ENCODE assay signal across 11 mouse cellular contexts in genomic region chr15:99198761-99199160, GRCm38 (mm10). TPM values are rescaled to one million over a fixed set of nuclear protein-coding genes. Genes with fewer than 3 reads are reported as not detected.
A peak's percentile ranks its signal among the peaks of the same experiment; 100 is the strongest.
DNase-seq lines count a peak whose midpoint lies in the region; ATAC-seq and TF ChIP-seq lines count a peak whose summit lies in the region.
"Had no signal": no experiment of that assay in that cellular context is flagged by ENCODE, and none has a peak within 500 bp of the region (broad histone marks: within the 10 kb centered on the region; RNA-seq: fewer than 3 reads in every experiment).

No protein-coding gene starts in this region.

- in situ Hi-C loops in CH12.LX (cut with MboI; ENCODE audit: low pct_ligation_motif_present, low pct_unique_long_range_greater_than_20kb, low sequenced_read_pairs) = no loop called here

- no peak overlapping the region for H3K4me3 ChIP-seq in forebrain, postnatal 0 days (ENCODE audit: low read depth, low read length)
- H3K4me3 ChIP-seq in forebrain, embryonic 10.5 days = no peak overlapping the region
- H3K4me3 ChIP-seq in limb, embryonic 14.5 days (replicated peaks; ENCODE audit: low read length) = no peak overlapping the region
- no peak overlapping the region for H3K4me3 ChIP-seq in limb, embryonic 10.5 days
- no peak overlapping the region for H3K4me3 ChIP-seq in CH12.LX (replicated peaks in 1 of 3; ENCODE audit: low read depth in 2 of 3, low read length in 2 of 3, poor library complexity in 1 of 3)
- no peak overlapping the region for H3K4me3 ChIP-seq in forebrain, embryonic 12.5 days (replicated peaks)
- H3K4me3 ChIP-seq: embryonic facial prominence, embryonic 13.5 days; hindbrain, embryonic 10.5 days; liver, embryonic 15.5 days had no signal

- H3K9ac ChIP-seq in forebrain, postnatal 0 days = no peak overlapping the region
- no peak overlapping the region for H3K9ac ChIP-seq in limb, embryonic 14.5 days (ENCODE audit: low read depth, low read length, severe bottlenecking)
- H3K9ac ChIP-seq in CH12.LX (ENCODE audit: insufficient read depth, low read depth) = no peak overlapping the region
- H3K9ac ChIP-seq in forebrain, embryonic 12.5 days = no peak overlapping the region
- H3K9ac ChIP-seq: embryonic facial prominence, embryonic 13.5 days; liver, embryonic 15.5 days had no signal

- no peaks in the 10 kb centered on the region for H3K79me2 ChIP-seq in CH12.LX (replicated peaks; ENCODE audit: control insufficient read depth, extremely low read depth, insufficient read depth, poor library complexity, severe bottlenecking)

- H3K27me3 ChIP-seq in forebrain, postnatal 0 days (ENCODE audit: insufficient read depth, low read length) = no peaks in the 10 kb centered on the region
- no peaks in the 10 kb centered on the region for H3K27me3 ChIP-seq in forebrain, embryonic 10.5 days (ENCODE audit: poor library complexity, severe bottlenecking)
- no peaks in the 10 kb centered on the region for H3K27me3 ChIP-seq in limb, embryonic 14.5 days (ENCODE audit: control insufficient read depth, insufficient read depth, low read length)
- no peaks in the 10 kb centered on the region for H3K27me3 ChIP-seq in limb, embryonic 10.5 days (ENCODE audit: low read depth, poor library complexity, severe bottlenecking)
- H3K27me3 ChIP-seq in CH12.LX (replicated peaks) = no peaks in the 10 kb centered on the region
- H3K27me3 ChIP-seq in forebrain, embryonic 12.5 days = no peaks in the 10 kb centered on the region
- H3K27me3 ChIP-seq: embryonic facial prominence, embryonic 13.5 days; liver, embryonic 15.5 days had no signal

- peak; percentile 69 for TF ChIP-seq CTCF in forebrain, postnatal 0 days (IDR thresholded peaks at IDR 0.05; ENCODE audit: low read depth)
- peak in 1 of 2 experiments; percentile 63; a peak in 2 of 4 replicates for TF ChIP-seq CTCF in CH12.LX (conservative IDR thresholded peaks at IDR 0.05 in 1 of 2, IDR thresholded peaks at IDR 0.05 in 1 of 2; ENCODE audit: low read depth in 2 of 2, low read length in 2 of 2)

- dilution Hi-C loops in CH12.LX (cut with MboI; ENCODE audit: extremely low pct_ligation_motif_present, extremely low pct_unique_long_range_greater_than_20kb, low sequenced_read_pairs) = no loop called here

- no peaks in the 10 kb centered on the region for H3K4me1 ChIP-seq in forebrain, postnatal 0 days (ENCODE audit: insufficient read depth)
- peaks cover 16% of the 10 kb centered on the region for H3K4me1 ChIP-seq in forebrain, embryonic 10.5 days
- H3K4me1 ChIP-seq in limb, embryonic 14.5 days (ENCODE audit: control insufficient read depth, insufficient read depth, low read length) = no peaks in the 10 kb centered on the region
- no peaks in the 10 kb centered on the region for H3K4me1 ChIP-seq in limb, embryonic 10.5 days
- no peaks in the 10 kb centered on the region for H3K4me1 ChIP-seq in CH12.LX (ENCODE audit: control insufficient read depth in 1 of 2, insufficient read depth in 2 of 2)
- H3K4me1 ChIP-seq in forebrain, embryonic 12.5 days = peaks cover 20% of the 10 kb centered on the region
- H3K4me1 ChIP-seq: embryonic facial prominence, embryonic 13.5 days; liver, embryonic 15.5 days had no signal

- no peaks in the 10 kb centered on the region for H3K9me3 ChIP-seq in forebrain, postnatal 0 days (ENCODE audit: low read length)
- no peaks in the 10 kb centered on the region for H3K9me3 ChIP-seq in forebrain, embryonic 10.5 days
- H3K9me3 ChIP-seq in limb, embryonic 14.5 days (ENCODE audit: control insufficient read depth, low read length) = no peaks in the 10 kb centered on the region
- H3K9me3 ChIP-seq in limb, embryonic 10.5 days (replicated peaks) = no peaks in the 10 kb centered on the region
- no peaks in the 10 kb centered on the region for H3K9me3 ChIP-seq in CH12.LX (replicated peaks; ENCODE audit: low read length)
- no peaks in the 10 kb centered on the region for H3K9me3 ChIP-seq in forebrain, embryonic 12.5 days
- H3K9me3 ChIP-seq: embryonic facial prominence, embryonic 13.5 days; hindbrain, embryonic 10.5 days; liver, embryonic 15.5 days had no signal

- TF ChIP-seq RAD21 in CH12.LX (IDR thresholded peaks at IDR 0.05; ENCODE audit: low read depth, low read length) = peak; percentile 54

- ATAC-seq in forebrain, postnatal 0 days = no peak
- no peak for ATAC-seq in limb, embryonic 14.5 days (ENCODE audit: low FRiP score, low read depth)
- ATAC-seq in forebrain, embryonic 12.5 days (ENCODE audit: low FRiP score) = no peak

- peak; percentile 73 for DNase-seq in forebrain, postnatal 0 days
- DNase-seq in forebrain, embryonic 10.5 days (ENCODE audit: extremely low spot score, low spot score) = no peak
- peak; percentile 45 for DNase-seq in limb, embryonic 14.5 days (ENCODE audit: low spot score)
- DNase-seq in limb, embryonic 10.5 days (ENCODE audit: low spot score) = no peak
- DNase-seq in CH12.LX (ENCODE audit: extremely low read depth) = no peak
- DNase-seq in fibroblast of lung, adult 2 months (ENCODE audit: low read depth) = peak; percentile 11
- DNase-seq in Muller cell, postnatal 12 days (ENCODE audit: inconsistent ontology term) = no peak

- H3K4me2 ChIP-seq in forebrain, postnatal 0 days (ENCODE audit: low read depth) = no peak overlapping the region
- no peak overlapping the region for H3K4me2 ChIP-seq in limb, embryonic 14.5 days (replicated peaks; ENCODE audit: low read depth, low read length, severe bottlenecking)
- no peak overlapping the region for H3K4me2 ChIP-seq in CH12.LX (ENCODE audit: insufficient read depth, low read depth, poor library complexity, severe bottlenecking)
- no peak overlapping the region for H3K4me2 ChIP-seq in forebrain, embryonic 12.5 days
- H3K4me2 ChIP-seq: embryonic facial prominence, embryonic 13.5 days; liver, embryonic 15.5 days had no signal

- no peak for TF ChIP-seq EP300 in CH12.LX (IDR thresholded peaks at IDR 0.05; ENCODE audit: low read length)

- peaks cover 15% of the 10 kb centered on the region for H3K36me3 ChIP-seq in forebrain, postnatal 0 days (ENCODE audit: insufficient read depth)
- peaks cover 84% of the 10 kb centered on the region for H3K36me3 ChIP-seq in forebrain, embryonic 10.5 days (replicated peaks)
- H3K36me3 ChIP-seq in limb, embryonic 14.5 days (ENCODE audit: control insufficient read depth, insufficient read depth, low read length) = peaks cover 33% of the 10 kb centered on the region
- peaks cover 88% of the 10 kb centered on the region for H3K36me3 ChIP-seq in limb, embryonic 10.5 days
- peaks cover 12 to 87% of the 10 kb centered on the region in 2 experiments for H3K36me3 ChIP-seq in CH12.LX (replicated peaks in 1 of 2; ENCODE audit: control insufficient read depth in 1 of 2, insufficient read depth in 1 of 2, low read length in 1 of 2)
- H3K36me3 ChIP-seq in forebrain, embryonic 12.5 days (replicated peaks) = peaks cover 34% of the 10 kb centered on the region
- H3K36me3 ChIP-seq: liver, embryonic 15.5 days had no signal

- H3K27ac ChIP-seq in forebrain, postnatal 0 days (ENCODE audit: low read depth, low read length) = no peak overlapping the region
- H3K27ac ChIP-seq in forebrain, embryonic 10.5 days = no peak overlapping the region
- no peak overlapping the region for H3K27ac ChIP-seq in limb, embryonic 14.5 days (replicated peaks; ENCODE audit: low read depth, low read length)
- no peak overlapping the region for H3K27ac ChIP-seq in limb, embryonic 10.5 days
- H3K27ac ChIP-seq in CH12.LX (ENCODE audit: insufficient read depth, low read depth) = no peak overlapping the region
- no peak overlapping the region for H3K27ac ChIP-seq in forebrain, embryonic 12.5 days
- H3K27ac ChIP-seq: embryonic facial prominence, embryonic 13.5 days; hindbrain, embryonic 10.5 days; liver, embryonic 15.5 days had no signal

- no peak for TF ChIP-seq POLR2A in limb, embryonic 14.5 days (IDR thresholded peaks at IDR 0.05; ENCODE audit: borderline replicate concordance, extremely low read depth, insufficient read depth, insufficient read length)
- TF ChIP-seq POLR2A in CH12.LX (IDR thresholded peaks at IDR 0.05; ENCODE audit: low read depth, low read length) = no peak

TF ChIP-seq in CH12.LX, 34 proteins besides CTCF, POLR2A, EP300 and RAD21:
- TF ChIP-seq JUN (IDR thresholded peaks at IDR 0.05; ENCODE audit: insufficient read depth, low read depth, low read length) = no peak
- TF ChIP-seq USF2 (conservative IDR thresholded peaks at IDR 0.05; ENCODE audit: low read depth, low read length) = no peak
- TF ChIP-seq SMC3 (IDR thresholded peaks at IDR 0.05; ENCODE audit: low read depth, low read length) = peak; percentile 46; the same call in 1 of the 2 replicates

RNA-seq across cellular contexts. Expression of gene Kcnh3, which starts 25.9 kb away (rescaled TPM):
- total RNA-seq in forebrain, postnatal 0 days (2014; rRNA removed) = 22.9 and 435 TPM in 2 replicates
- polyA plus RNA-seq in forebrain, postnatal 0 days (2015; fragmentation: Nextera tagmentation; extraction: Ambion mirVana) = 7.7 and 8.2 TPM in 2 replicates
- 0.17 TPM in 1 of 2 replicates, not detected in the other for polyA plus RNA-seq in forebrain, embryonic 10.5 days (2016; fragmentation: Nextera tagmentation; extraction: Ambion mirVana)
- 1.6 and 1.9 TPM in 2 replicates for polyA plus RNA-seq in limb, embryonic 14.5 days (2012; rRNA removed)
- 0.55 and 0.58 TPM in 2 replicates for polyA plus RNA-seq in limb, embryonic 14.5 days (2014; fragmentation: Nextera tagmentation; extraction: Ambion mirVana)
- 0.15 TPM in 1 of 2 replicates, not detected in the other for polyA plus RNA-seq in limb, embryonic 10.5 days (2016; fragmentation: Nextera tagmentation; extraction: Ambion mirVana)
- total RNA-seq in CH12.LX (2012; rRNA removed) = not detected in 2 replicates
- not detected in 2 replicates for total RNA-seq in CH12.LX (2014; rRNA removed)
- not detected in 2 replicates for polyA plus RNA-seq in CH12.LX (2012; ENCODE audit: insufficient read length, low read depth)
- polyA plus RNA-seq in forebrain, embryonic 12.5 days (2016; fragmentation: Nextera tagmentation; extraction: Ambion mirVana) = 0.60 and 0.83 TPM in 2 replicates

RNA-seq across cellular contexts. Expression of gene Mcrs1, which starts 53.0 kb away (rescaled TPM):
- 231 and 250 TPM in 2 replicates for total RNA-seq in forebrain, postnatal 0 days (2014; rRNA removed)
- 242 and 258 TPM in 2 replicates for polyA plus RNA-seq in forebrain, postnatal 0 days (2015; fragmentation: Nextera tagmentation; extraction: Ambion mirVana)
- polyA plus RNA-seq in forebrain, embryonic 10.5 days (2016; fragmentation: Nextera tagmentation; extraction: Ambion mirVana) = 192 and 203 TPM in 2 replicates
- polyA plus RNA-seq in limb, embryonic 14.5 days (2012; rRNA removed) = 88.5 and 113 TPM in 2 replicates
- 130 and 139 TPM in 2 replicates for polyA plus RNA-seq in limb, embryonic 14.5 days (2014; fragmentation: Nextera tagmentation; extraction: Ambion mirVana)
- 180 and 190 TPM in 2 replicates for polyA plus RNA-seq in limb, embryonic 10.5 days (2016; fragmentation: Nextera tagmentation; extraction: Ambion mirVana)
- 83.7 and 85.1 TPM in 2 replicates for total RNA-seq in CH12.LX (2012; rRNA removed)
- 94.5 and 105 TPM in 2 replicates for total RNA-seq in CH12.LX (2014; rRNA removed)
- polyA plus RNA-seq in CH12.LX (2012; ENCODE audit: insufficient read length, low read depth) = 73.4 and 75.9 TPM in 2 replicates
- 185 and 188 TPM in 2 replicates for polyA plus RNA-seq in forebrain, embryonic 12.5 days (2016; fragmentation: Nextera tagmentation; extraction: Ambion mirVana)

Comparison
In these comparisons a context has a peak if more than half of its experiments do, and no peak if none do; other contexts are left out.
1. DNase-seq: peak in forebrain, postnatal 0 days (single experiment), limb, embryonic 14.5 days (single experiment) and fibroblast of lung, adult 2 months (single experiment); none in forebrain, embryonic 10.5 days (single experiment), limb, embryonic 10.5 days (single experiment), CH12.LX (single experiment) and Muller cell, postnatal 12 days (single experiment).